Mouse (Mus musculus): ENCODE data around the gene Mup14. TPM values are rescaled to one million over a fixed set of nuclear protein-coding genes. Genes with fewer than 3 reads are reported as not detected.
"Not testable (repeated sequence)": the region's sequence is repeated elsewhere in the genome, so short reads cannot be mapped to it uniquely, and the experiment has no call there.

Gene Mup14
- polyA plus RNA-seq (2012; rRNA removed) (not detected in 2 replicates), polyA plus RNA-seq (2014; fragmentation: Nextera tagmentation; extraction: Ambion mirVana) (not detected in 2 replicates)

GRCm38 (mm10) chr4:61303900-61304299 lies at the start of gene Mup14:
Gene Mup14, minus strand, starts transcription at chr4:61304000.
- ATAC-seq (ENCODE audit: insufficient read depth); H3K27me3 ChIP-seq (ENCODE audit: control insufficient read depth, insufficient read depth, low read length); H3K4me1 ChIP-seq (replicated peaks; ENCODE audit: control insufficient read depth in 2 of 2, insufficient read depth in 2 of 2, low read length in 1 of 2); H3K4me2 ChIP-seq (ENCODE audit: low read depth); DNase-seq (ENCODE audit: low read depth in 3 of 3, low spot score in 3 of 3); H3K36me3 ChIP-seq (replicated peaks; ENCODE audit: control insufficient read depth, insufficient read depth, low read depth); H3K4me3 ChIP-seq (ENCODE audit: insufficient read depth in 1 of 2, low read depth in 2 of 2, low read length in 2 of 2); H3K9me3 ChIP-seq (ENCODE audit: control insufficient read depth, low read length); H3K9ac ChIP-seq (replicated peaks); H3K27ac ChIP-seq: not testable (repeated sequence)
- 61% methylated on average over 4 of the region's 6 CpGs for WGBS (ENCODE audit: insufficient replicate concordance)

GRCm38 (mm10) chr4:61338108-61338507 lies 34.3 kb upstream of the Mup14 start:
- ATAC-seq (ENCODE audit: insufficient read depth); H3K4me2 ChIP-seq (ENCODE audit: low read depth): not testable (repeated sequence)
- WGBS (ENCODE audit: insufficient replicate concordance): 64% methylated on average over 3 of the region's 5 CpGs

More at GRCm38 (mm10) chr4:61338108-61338507, 34.3 kb upstream of the Mup14 start:
- not testable (repeated sequence) for H3K9me3 ChIP-seq (ENCODE audit: control insufficient read depth, low read length); H3K4me3 ChIP-seq (ENCODE audit: insufficient read depth in 1 of 2, low read depth in 2 of 2, low read length in 2 of 2); H3K4me1 ChIP-seq (replicated peaks; ENCODE audit: control insufficient read depth in 2 of 2, insufficient read depth in 2 of 2, low read length in 1 of 2); H3K36me3 ChIP-seq (replicated peaks; ENCODE audit: control insufficient read depth, insufficient read depth, low read depth); H3K27ac ChIP-seq; DNase-seq (ENCODE audit: low read depth in 3 of 3, low spot score in 3 of 3); H3K27me3 ChIP-seq (ENCODE audit: control insufficient read depth, insufficient read depth, low read length); H3K9ac ChIP-seq (replicated peaks)

Other genes with a start within 250 kb of the Mup14 start
- gene Mup13, start 75.7 kb downstream of the Mup14 start, polyA plus RNA-seq (2012; rRNA removed): not detected in 2 replicates
- not detected in 2 replicates for gene Mup13, start 75.7 kb downstream of the Mup14 start, polyA plus RNA-seq (2014; fragmentation: Nextera tagmentation; extraction: Ambion mirVana)
- gene Mup15, start 135.7 kb upstream of the Mup14 start, polyA plus RNA-seq (2012; rRNA removed): not detected in 2 replicates
- gene Mup15, start 135.7 kb upstream of the Mup14 start, polyA plus RNA-seq (2014; fragmentation: Nextera tagmentation; extraction: Ambion mirVana): not detected in 2 replicates
- gene Mup16, start 215.5 kb upstream of the Mup14 start, polyA plus RNA-seq (2012; rRNA removed): not detected in 2 replicates
- not detected in 2 replicates for gene Mup16, start 215.5 kb upstream of the Mup14 start, polyA plus RNA-seq (2014; fragmentation: Nextera tagmentation; extraction: Ambion mirVana)

Data from liver, embryonic 14.5 days (tissue).